Mouse (Mus musculus) neutrophil, adult 83 days (primary cell): ENCODE results near the gene Cd101. TPM values are rescaled to one million over a fixed set of nuclear protein-coding genes. Genes with fewer than 3 reads are reported as not detected.

Experiments used
- total RNA-seq, 2 experiments: library from RNA; stranded (reverse); gene quantifications; one replicate each; pipeline ENCODE4 v1.2.4; 2023

Cd101 gene
- 10 to 100 TPM; 55.7 to 57.4 TPM for total RNA-seq

GRCm38 (mm10) chr3:101029339-101029738 is at the start of gene Cd101:
TSS of gene Cd101 (minus strand) at chr3:101029556.

GRCm38 (mm10) chr3:100969176-100969917 is 60.0 kb downstream of the Cd101 start, which contains the start of gene Ttf2:
TSS of gene Ttf2 (minus strand) at chr3:100969663.

Other genes starting within 250 kb of the Cd101 start
- gene Vtcn1, start 204.1 kb downstream of the Cd101 start, total RNA-seq = not detected
- gene Trim45, start 107.4 kb downstream of the Cd101 start, total RNA-seq = 1 to 10 TPM; 1.8 to 3.1 TPM
- gene Ttf2, start 59.9 kb downstream of the Cd101 start, total RNA-seq = 10 to 100 TPM; 14.3 to 14.6 TPM
- gene Ptgfrn, start 80.7 kb upstream of the Cd101 start, total RNA-seq = 1 to 10 TPM; 2.4 to 2.6 TPM